Mouse (Mus musculus): ENCODE results near the gene Ly6g5b.

Gene Ly6g5b

DNA sequence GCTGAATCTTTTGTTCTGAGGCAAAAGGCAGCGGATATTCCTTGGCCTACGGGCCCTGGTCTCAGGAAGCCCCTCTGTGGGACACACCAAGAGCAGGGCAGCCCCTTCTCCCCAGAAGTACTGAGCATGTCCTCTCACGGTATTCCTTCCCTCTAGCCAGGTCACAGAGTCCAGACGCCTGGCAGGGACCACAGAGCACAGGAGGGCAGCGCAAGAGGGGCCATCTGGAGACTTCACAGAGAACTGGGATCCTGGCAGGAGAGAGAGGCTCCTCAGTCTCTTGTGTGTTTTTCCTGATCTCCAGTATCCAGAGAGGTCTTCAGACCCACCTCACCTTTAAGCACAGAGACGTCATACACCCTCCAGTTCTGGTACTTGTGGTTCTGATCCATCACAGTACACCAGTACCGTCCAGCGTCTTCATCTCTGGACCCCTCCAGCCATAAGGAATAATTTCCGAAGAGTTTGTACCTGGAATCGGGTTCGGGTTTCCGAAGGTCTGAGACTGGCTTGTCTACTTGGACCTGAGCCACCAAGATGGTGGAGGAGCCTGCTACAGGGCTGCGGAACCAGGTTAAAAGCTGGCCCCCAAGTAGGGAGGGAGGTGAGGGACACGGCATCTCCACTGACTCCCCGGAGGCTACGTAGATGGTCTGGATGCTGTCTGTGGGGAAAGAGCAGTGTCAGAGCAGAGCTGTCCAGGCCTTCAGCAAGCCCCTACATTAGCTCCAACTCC, 32.2 kb downstream of the Ly6g5b start:
- no peak for DNase-seq (ENCODE audit: inconsistent age in 2 of 2, low spot score in 1 of 2)

DNA sequence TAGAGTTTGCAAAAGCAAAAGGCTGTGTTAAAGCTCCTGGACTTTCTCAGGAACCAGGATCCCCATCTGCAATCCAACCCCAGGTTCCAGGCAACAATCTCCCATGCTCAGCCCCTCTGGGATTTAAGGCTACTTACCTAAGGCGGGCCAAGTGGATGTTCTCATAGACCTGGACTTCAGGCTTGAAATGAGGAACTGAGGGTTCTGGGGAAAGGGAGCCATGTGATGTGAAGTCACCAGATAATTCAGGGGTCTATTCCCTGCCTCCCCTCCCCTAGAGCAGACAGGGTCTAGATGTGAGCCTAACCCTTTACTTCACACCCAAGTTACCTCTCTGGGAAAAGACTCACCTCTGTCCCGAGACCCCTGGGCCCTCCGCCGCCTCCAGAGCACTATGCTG, 34.5 kb downstream of the Ly6g5b start:
- no peak for DNase-seq (ENCODE audit: inconsistent age in 2 of 2, low spot score in 1 of 2)

DNA sequence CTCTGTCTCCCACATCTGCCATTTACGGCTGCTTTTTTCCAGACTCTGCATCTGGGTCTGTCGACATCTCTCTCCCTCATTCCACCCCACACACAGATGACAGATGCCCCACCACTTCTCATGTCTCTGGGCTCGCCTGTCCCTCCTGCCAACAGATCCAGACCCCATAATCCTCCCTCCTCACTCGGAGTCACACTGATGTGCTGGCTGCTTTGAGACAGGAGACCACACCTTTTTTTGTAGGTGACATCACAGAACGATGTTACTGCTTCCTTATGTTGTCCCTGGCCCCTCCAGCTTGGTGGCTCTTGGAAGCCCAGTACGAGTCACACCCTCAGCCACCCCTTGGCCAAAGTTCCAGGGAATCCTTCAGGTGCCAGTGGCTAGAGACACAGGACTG, 35.0 kb downstream of the Ly6g5b start:
- DNase-seq (ENCODE audit: inconsistent age in 2 of 2, low spot score in 1 of 2): no peak

DNA sequence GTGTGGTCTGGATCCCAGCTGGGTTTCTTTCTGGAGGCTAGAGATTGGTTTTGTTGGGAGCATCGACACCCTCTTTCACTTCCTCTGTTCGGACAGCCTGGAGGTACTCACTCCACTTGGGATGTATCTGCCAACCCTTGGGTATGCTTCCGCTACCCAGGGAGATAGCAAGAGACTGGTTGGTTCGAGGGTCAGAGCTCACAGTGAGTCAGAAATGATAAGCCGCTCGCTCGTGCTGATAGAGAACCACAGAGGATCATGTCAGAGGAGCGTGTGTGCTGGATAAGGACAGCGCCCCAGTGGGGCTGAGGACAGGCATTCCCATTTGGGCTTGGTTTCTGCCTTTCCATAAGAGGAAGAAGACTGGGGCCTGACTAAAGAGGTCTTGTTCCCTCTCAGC, 35.5 kb downstream of the Ly6g5b start:
- DNase-seq (ENCODE audit: inconsistent age in 2 of 2, low spot score in 1 of 2): no peak

DNA sequence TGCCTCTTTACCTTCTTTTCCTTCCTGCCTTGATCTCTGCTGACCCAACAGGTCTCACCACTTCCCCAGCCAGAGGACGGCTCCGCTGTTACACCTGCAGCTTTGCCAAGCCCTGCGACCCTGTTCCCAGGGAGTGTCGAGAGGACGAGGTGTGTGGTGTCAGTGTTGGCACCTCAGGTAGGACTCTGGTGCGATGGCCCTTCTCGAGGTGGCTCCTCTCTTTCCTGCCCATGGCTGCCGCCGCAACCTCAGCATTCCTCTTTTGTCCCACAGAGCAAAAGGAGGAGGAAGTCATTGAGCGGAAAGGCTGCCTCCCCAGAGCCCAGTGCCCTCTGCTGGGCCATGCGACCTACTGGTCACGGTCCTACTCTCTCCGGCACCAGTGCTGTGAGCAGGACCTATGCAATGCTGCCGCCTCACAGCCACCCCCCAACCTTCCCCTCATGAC, 37.4 kb downstream of the Ly6g5b start, which contains the start of gene Ly6g6d:
Ly6g6d (minus strand) TSS at position 280 of the 448 bp plus-strand sequence.
- DNase-seq (ENCODE audit: inconsistent age in 2 of 2, low spot score in 1 of 2): peak in 1 of 2 experiments; percentile 62

DNA sequence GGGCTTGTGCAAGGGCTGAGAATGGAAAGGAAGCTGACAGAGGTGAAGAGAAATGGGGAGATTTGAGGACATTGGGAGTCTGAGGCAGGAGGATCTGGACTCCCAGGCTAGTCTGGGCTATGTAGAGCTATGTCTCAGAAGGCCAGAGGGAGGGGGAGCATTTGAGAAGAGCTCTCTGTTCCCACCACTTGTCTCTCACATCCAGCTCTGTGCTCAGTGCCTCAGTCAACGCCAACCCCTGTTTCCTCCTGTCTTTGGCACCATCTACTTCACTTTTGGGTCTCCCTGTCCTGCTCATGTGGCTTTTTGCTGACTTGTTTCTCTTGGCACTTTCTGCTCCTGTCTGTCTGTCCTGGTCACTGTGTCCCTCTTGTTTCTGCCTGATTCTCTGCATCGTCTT, 37.9 kb downstream of the Ly6g5b start:
- no peak for DNase-seq (ENCODE audit: inconsistent age in 2 of 2, low spot score in 1 of 2)

DNA sequence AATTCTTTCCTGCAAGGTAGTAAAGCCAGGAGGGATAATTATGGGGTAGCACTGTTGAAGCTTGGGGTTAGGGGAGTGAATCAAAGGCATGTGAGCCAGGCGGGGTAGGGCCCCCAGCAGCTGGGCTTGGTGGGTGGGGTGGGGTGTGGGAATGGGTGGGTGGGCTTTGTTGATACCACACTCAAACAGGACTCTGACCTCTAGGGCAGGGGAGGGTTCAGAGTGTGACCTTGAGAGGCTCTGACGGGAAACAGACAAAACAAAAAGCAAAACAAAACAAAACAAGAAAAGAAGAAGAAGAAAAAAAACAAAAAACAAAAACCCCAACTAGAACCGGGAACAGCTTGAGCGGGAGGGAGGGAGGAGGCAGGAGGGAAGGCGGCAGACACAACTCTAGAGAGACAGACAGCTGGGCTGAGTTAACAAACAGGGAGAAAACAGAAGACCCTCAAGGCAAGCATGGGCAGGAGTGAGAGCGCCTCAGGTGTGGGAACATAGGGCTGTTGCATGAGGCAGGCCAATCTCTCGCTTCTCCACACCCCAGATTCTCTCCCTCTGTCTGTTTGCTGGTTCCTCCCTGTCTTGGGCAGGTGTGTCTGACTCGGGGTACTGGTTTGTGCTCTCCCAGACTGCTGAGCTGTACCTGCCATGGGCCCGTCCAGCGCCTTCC, 38.6 kb downstream of the Ly6g5b start, which contains the start of gene Ly6g6e:
Ly6g6e (plus strand) TSS at position 396 of the 670 bp plus-strand sequence.
- DNase-seq (ENCODE audit: inconsistent age in 2 of 2, low spot score in 1 of 2): no peak

DNA sequence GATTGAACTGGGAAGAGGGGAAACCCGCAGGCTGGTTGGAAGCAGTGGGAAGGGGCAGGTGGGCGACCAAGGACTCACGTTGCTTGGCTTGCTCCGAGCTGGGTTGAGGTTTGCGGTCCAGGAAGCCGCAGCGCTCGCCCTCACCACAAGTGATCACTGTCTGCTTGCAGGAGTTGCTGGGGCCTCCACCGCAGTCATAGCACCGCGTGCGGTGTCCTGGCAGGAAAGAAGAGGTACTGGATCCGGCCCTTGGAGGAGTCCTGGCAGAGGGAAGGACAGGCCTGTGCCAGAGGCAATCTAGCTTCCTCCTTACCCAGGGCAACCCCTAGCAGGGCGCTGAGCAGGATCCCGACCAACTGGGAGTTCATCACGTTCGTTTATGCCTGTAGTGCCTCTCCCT, 41.1 kb downstream of the Ly6g5b start:
- no peak for DNase-seq (ENCODE audit: inconsistent age in 2 of 2, low spot score in 1 of 2)

DNA sequence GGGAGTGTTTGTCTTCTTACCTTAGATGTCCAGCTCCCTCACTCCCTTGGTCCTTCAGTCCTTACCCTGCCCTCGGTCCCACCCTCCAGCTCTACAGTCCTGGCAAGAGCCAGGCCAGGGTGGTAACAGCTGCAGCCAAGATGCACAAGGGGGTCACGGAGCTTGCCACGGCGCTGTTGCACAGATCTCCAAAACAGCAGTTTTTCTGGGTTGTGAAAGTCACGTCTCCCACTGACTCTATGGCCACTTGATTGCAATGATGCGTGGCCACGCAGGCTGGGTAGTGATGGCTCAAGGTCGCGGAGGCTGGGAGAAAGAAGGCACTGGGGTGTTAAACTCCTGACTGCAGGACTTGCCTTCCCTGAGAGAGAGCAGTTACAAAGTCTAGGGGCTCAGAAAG, 43.8 kb downstream of the Ly6g5b start:
- no peak for DNase-seq (ENCODE audit: inconsistent age in 2 of 2, low spot score in 1 of 2)

DNA sequence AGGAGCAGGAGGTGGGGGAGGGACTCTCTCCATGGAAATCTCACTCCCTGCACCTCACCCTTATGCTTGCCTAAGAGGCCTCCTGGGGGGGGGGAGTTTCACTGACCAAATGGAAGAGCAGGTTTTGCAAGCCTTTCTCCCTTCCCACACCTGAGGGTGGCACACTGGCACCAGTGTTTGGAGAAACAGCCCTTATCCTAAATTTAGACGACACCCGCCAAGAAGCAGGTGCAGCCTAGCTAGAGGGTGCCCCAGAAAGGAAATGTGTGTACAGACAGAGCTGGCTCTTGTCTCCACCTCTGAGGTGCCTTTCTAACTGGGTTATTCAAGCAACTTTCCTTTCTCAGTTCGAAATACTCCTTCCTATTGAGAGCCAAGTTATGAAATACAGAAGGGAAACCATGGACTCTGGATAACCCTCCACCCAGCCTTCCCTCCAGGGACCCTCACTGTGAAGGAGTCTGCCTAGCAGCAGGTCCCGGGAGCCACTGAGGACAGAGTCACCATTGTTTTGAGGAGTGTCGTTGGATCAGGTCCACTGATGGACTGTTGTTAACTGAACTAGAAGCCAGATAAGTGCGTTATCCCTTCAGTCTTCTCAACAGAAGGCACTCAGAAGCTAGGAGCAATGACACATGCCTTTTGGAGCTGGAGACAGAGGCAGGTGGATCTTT, 44.5 kb downstream of the Ly6g5b start:
- no peak for DNase-seq (ENCODE audit: inconsistent age in 2 of 2, low spot score in 1 of 2)

DNA sequence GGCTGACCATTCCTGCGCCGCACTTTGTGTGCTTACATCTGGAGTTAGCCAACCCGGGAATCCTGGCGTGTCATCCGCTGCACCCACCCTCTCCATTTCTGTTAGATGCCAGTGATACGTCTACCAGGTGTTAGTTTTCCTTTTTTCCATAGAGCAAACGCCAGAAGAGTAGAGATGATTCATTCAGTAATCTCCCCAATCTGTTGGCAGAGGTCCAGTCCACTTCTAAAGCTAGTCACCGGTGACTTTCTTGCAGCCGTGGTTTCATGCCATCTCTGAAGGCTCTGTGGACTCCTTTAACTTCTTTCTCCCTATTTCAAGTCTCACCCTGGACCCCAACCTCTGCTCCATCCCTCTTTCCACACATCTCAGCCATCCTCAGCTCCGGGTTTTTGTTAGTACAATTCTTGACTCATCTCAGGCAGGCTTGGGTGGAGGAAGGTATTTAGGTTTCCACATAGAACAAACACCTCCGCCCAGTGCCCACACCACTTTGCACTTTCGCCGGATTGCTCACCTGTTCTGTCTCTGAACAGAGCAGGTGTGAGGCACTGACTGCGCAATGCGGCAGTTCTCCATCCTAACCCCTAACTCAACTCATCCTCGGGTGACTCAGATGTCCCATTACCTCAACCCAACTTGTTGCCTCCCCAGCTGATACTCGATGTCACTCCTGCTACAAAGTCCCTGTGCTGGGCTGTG, 46.9 kb downstream of the Ly6g5b start:
- peak in 1 of 2 experiments; percentile 75 for DNase-seq (ENCODE audit: inconsistent age in 2 of 2, low spot score in 1 of 2)

DNA sequence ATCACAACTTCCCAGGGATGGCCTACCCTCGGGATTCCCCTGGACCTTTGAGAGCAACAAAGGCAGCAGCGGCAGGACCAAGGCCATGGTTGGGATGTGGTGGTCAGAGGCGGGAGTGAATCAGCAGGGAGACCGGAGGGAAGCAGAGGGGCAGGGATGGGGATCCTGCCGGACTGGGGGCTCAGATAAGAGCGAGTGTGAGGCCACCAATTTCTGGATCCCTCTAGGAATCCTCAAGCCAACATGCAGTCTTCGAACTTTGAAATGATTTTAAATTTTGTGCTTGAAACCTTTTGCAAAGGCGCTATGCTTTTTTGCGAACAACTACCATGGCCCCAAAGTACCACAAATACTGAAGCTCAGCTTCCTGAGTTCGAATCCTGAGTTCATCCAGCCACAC, 49.1 kb downstream of the Ly6g5b start, which contains the start of gene Mpig6b:
Mpig6b (minus strand) TSS at position 101 of the 400 bp plus-strand sequence.
- no peak for DNase-seq (ENCODE audit: inconsistent age in 2 of 2, low spot score in 1 of 2)

DNA sequence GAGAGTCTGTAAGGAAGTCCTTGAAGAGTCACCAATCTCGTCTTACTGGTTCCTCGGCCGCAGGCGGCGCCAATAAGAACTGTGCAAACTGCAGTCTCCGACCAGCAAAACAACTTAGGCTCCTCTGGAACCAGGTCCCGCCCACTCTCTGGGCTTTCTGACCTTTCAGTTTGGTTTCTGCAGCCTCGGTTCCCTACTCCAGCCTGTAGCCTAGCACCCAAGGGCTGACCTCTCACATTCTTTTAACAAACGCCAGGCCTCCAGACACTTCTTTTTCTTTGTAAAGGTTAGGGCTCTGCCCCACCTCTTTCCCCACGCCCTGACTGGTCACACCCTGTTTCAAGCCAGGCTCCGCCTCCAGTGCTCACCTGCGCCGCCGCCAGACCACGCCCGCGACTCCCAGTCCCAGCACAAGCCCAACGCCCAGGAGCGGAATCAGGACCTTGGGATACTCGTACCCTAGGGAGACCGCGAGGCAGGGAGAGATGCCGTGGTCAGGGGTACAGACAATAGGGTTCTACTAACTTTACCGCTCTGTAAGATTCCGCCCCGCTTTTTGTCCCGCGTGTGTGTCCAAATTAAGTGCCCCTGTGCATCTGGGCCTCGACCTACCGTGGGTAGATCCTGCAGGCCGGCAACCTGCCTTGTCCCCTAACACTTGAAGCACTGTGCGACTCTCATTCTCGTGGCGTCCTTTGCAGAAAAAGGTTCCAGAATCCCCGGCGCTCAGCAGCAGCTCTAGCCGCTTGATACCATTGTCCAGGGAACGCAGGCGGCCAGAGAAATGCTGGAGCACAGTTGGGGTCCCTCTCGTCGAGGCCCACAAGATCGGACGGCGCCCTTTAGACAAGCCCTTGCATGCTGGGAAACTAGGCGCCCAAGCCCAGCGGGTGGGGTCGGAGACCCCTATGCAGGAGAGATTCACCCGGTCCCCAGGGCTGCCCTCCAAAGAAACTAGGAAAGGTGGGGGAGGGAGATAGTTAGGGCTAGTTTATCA, 50.0 kb downstream of the Ly6g5b start, which contains the start of gene Ly6g6c:
Ly6g6c (plus strand) TSS at position 438 of the 997 bp plus-strand sequence.
- DNase-seq (ENCODE audit: inconsistent age in 2 of 2, low spot score in 1 of 2): peak; percentile 32 to 59

DNA sequence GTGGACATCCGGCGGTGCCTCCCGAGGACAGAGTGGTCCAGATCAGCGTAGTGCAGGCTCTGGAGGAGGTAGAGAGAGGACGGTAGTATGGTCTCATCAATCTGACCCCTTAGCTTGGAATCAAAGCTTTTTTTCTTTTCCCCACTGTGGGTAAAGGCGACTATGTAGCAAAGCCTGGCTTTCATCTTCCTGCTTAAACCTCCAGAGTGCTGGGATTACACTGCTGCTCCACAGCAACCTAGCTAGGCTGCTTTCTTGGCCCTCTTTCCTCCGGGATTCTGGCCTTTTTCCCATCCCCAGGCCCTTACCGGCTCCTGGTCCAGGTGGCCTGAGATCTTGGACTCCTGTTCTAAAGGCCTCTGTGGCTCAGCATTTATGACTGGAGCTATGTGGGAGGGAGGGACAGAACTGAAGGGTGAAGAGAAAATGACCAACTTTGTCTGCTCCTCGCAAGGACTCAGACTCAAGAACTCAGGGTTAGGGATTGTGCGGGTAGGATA, 50.8 kb downstream of the Ly6g5b start:
- DNase-seq (ENCODE audit: inconsistent age in 2 of 2, low spot score in 1 of 2): no peak
